Mouse (Mus musculus) olfactory bulb, adult 2 months (tissue): ENCODE results near the gene Itga7.

ENCODE experiments used
- CTCF ChIP-seq: fragments of 200-500 bp; IDR thresholded peaks from 2 replicates; pipeline ENCODE4 v1.5.1; 2012; ENCODE audit warnings: low read depth, mild to moderate bottlenecking, low read length, moderate library complexity; ENCODE audit not compliant: insufficient read depth
- POLR2A ChIP-seq: fragments of 200-500 bp; IDR thresholded peaks from 2 replicates; pipeline ENCODE4 v1.6.1; 2012; ENCODE audit warnings: mild to moderate bottlenecking, low read depth, low read length, moderate library complexity; ENCODE audit not compliant: insufficient read depth

GRCm38 (mm10) chr10:128889846-128890245, 43.8 kb upstream of the Itga7 start:
- TF ChIP-seq CTCF (no peak), POLR2A (no peak)
